Mouse (Mus musculus) gastrocnemius, postnatal 4 days (tissue): ENCODE measurements at regions not wholly inside any gene's neighbourhood (a gene's known extent, or its start where the extent isn't known, plus 50 kb on each side); places are given as distances from the start of the nearest gene placed in this dataset.
A peak's percentile ranks its signal among the peaks of the same experiment; 100 is the strongest.
"Not testable (repeated sequence)": the region's sequence is repeated elsewhere in the genome, so short reads cannot be mapped to it uniquely, and the experiment has no call there.

ENCODE experiments used
- DNase-seq, 2 experiments: peaks; one replicate each; pipeline ENCODE4 v3.0.0; 2021 to 2022; ENCODE audit warnings: low spot score in 2 of 2, mixed read lengths in 2 of 2

DNA sequence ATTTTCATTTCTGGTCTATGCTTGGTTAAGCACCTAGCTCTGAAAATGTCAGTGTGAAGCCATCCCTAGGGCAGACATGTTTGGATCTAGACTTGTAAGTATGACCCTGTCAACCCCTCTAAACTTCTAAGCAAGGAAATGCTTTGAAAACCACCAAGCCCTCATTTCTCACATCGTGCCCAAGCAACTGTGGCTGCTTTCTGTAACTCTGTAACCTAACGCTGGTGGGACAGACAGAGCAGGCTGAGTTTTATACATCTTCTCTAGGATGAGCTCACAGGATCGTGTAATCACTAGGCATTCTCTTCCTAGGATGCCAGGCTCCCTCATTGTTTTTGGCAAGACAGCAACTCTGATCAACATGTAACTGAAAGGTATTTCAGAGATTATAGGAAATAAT is 309.6 kb upstream of the Pkdcc start:
- DNase-seq, result no peak

- DNase-seq, result no peak
These were observed 305.9 kb upstream of the Pkdcc start for GRCm38 (mm10) chr17:82909189-82909588.

- DNase-seq, result not testable (repeated sequence)
These were observed 292.1 kb upstream of the Pkdcc start for GRCm38 (mm10) chr17:82922986-82923385.

DNA sequence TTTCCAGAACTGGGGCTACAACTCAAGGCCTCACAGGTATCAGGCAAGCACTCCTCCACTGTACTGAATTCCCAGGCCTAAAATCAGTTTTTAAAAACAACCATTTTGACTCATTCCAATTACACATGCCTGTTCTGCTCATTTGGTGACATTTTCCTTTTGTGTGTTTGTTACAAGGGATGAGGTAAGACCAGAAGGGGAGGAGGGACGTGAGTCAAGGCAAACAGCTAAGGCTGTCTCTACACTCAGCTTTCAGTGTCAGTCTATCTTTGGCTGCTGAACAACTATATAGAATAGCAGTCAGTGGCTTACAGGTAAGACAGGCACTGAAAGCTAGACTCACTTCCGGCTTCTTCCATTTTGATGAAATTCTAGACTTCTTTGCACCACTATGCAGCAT is 289.3 kb upstream of the Pkdcc start:
- no peak for DNase-seq

GRCm38 (mm10) chr17:82927681-82928080 is 287.4 kb upstream of the Pkdcc start:
- no peak for DNase-seq

- DNase-seq, result no peak
These were observed 285.6 kb upstream of the Pkdcc start for GRCm38 (mm10) chr17:82929511-82929910.

DNA sequence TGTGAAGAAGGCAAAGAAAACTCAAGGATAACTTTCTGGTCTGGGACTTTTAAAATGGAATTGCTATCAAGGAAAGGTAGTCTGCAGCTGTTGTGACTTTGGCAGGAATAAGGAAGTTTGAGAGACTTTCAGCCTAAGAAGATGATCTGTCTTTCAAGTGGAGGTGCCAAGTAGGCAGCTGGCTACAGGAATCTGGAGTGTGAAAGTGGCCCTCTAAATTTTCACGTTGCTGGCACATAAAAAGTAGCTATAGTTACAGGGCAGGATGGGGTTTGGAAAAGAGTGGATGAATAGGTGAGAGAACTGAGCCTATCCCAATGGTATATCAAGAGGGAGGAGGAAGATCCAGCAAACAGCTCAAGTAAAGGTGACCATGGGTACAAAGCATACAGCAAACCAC is 284.4 kb upstream of the Pkdcc start:
- DNase-seq, result no peak

DNA sequence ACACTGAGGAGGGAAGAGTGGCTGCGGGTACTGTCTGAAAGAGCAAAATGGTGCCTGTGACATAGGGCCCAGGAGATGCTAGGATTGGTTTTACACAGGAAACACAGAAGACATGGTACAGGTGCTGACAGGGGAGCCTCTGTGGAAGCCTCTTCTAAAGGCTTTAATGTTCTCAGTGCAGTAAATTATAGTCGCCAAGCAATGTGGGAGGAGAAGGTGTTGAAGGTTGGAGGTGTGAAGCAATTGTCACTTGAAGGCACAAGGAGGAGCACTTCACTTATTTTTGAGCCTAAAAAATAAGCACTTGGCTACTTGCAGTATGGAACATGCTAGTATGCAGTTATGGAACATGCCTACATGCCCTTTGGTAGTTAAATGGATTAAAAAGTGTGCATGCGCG is 283.6 kb upstream of the Pkdcc start:
- no peak for DNase-seq

GRCm38 (mm10) chr17:82936836-82937235 is 278.3 kb upstream of the Pkdcc start:
- DNase-seq, result no peak

GRCm38 (mm10) chr17:82946083-82946482 is 269.0 kb upstream of the Pkdcc start:
- DNase-seq, result no peak

DNA sequence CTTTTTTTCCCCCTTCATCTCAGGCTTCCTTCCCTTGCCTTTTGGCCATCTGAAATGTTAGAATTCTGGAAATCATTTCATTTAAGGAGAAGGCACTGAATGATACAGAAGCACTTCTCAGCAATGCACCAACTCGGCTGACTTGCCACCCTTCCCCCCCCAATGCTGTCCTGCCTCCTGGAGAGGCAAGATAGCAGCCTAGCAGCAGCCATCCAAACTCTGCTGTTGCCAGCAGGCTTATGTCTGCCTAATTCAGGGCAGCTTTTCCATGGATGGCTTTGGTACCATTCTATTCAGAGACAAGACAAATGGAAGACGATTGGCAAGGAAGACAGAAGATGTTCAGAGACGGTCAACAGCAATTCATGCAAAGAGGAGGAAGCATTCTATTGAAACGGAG is 265.3 kb upstream of the Pkdcc start:
- DNase-seq, result no peak

GRCm38 (mm10) chr17:82950268-82950667 is 264.8 kb upstream of the Pkdcc start:
- DNase-seq, result no peak

GRCm38 (mm10) chr17:82957409-82957808 is 257.7 kb upstream of the Pkdcc start:
- no peak for DNase-seq

- no peak for DNase-seq
These were observed 251.7 kb upstream of the Pkdcc start for GRCm38 (mm10) chr17:82963374-82963773.

DNA sequence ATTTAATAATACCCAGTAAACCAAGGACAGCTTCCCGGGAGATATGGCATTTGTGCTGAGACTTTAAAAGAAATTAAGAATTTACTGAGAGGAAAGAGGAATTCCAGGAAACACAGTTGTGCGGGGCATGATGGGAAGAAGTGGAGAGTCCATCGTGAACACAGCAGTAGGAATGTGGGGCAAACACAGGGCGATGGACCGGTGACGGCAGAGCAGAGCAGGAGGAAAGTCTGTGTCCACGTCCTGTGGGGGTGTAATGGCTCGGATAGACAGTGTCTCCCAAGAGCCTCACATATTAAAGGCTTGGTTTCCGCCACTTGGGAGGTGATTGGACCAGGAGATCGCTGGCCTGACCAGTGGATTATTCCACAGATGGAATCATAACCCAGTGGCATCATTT is 215.4 kb upstream of the Pkdcc start:
- DNase-seq, result no peak

- no peak for DNase-seq
These were observed 214.7 kb upstream of the Pkdcc start for GRCm38 (mm10) chr17:83000411-83000810.

GRCm38 (mm10) chr17:83001567-83001966 is 213.5 kb upstream of the Pkdcc start:
- DNase-seq, result no peak

DNA sequence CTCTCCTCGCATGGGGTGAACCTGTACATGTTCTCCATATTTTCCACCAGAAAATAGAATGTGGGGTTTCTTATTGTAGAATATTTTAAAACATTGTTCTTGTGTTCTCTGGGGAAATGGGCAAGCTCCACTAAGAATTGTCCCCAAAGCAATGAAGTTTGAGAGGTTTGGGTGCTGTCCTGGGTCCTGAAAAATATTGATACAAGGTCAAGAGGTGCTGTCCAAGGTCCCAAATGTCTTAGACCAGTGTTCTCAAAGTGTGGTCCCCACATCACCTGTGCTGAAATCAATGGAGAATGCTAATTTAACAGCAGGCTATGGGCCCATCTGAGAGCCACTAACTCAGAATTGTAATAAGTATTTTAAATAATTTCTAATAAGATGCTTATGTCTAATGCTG is 204.2 kb upstream of the Pkdcc start:
- no peak for DNase-seq

DNA sequence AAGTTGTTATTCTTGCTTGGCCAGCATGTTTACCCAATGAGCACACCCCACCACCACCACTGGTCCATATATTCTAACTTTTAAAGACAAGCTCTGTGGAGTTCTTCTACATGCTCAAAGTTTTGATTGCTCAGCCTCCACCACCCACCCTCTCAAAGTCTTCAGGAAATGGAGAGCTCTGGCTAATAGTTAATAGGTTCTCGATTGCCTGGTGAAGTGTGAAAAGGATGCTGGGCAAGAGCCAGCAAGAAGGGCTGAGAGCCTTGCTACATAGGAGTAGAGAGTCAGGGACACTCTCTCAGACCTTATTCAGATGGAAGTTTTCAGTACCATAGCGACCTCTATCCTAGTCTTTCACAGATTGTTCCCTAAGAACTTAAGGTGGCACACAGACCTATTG is 199.4 kb upstream of the Pkdcc start:
- no peak for DNase-seq

DNA sequence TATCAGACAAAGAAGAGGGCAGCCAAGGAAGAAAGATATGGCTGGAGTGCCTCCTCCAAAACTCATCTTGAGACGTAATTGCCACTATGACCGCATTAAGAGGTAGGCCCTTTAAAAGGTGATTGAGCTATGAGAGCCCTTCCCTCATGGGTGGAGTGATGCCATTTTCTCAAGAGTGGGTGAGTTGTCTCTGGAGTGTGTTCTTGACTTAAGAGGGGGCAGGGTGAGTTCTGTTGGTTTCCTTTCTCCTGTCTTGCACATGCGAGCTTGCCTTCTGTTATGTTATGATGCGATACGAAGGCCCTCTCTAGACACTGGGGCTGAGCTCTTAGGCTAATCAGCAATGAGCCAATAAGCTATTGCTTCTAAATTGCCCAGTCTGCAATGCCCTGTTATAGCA is 198.2 kb upstream of the Pkdcc start:
- DNase-seq, result no peak

GRCm38 (mm10) chr17:83019267-83019666 is 195.8 kb upstream of the Pkdcc start:
- no peak for DNase-seq

GRCm38 (mm10) chr17:83020576-83020975 is 194.5 kb upstream of the Pkdcc start:
- DNase-seq, result peak; percentile 60 to 83

DNA sequence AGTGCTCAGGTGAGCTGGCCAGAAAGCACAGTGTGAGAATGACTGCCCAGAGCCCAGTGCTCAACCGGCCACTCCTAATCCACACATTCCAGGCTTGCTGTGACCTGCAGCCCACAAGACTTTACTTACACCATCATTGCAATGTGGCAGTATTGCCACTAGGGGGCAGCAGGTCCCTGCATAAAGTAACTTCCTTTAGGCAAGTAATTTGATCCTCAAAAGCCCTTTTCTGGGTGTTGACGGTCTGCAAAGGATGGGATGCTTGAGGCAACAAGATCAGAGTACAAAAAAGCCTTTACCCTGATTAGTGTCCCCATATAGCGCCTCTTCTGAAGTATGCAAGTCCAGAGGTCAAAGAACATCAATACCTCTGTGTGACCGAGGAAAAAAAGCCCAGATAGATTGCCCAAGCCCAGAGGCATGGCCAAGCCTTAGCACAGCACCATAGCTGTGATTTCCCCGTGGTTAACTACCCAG is 189.7 kb upstream of the Pkdcc start:
- peak; percentile 54 to 74 for DNase-seq

DNA sequence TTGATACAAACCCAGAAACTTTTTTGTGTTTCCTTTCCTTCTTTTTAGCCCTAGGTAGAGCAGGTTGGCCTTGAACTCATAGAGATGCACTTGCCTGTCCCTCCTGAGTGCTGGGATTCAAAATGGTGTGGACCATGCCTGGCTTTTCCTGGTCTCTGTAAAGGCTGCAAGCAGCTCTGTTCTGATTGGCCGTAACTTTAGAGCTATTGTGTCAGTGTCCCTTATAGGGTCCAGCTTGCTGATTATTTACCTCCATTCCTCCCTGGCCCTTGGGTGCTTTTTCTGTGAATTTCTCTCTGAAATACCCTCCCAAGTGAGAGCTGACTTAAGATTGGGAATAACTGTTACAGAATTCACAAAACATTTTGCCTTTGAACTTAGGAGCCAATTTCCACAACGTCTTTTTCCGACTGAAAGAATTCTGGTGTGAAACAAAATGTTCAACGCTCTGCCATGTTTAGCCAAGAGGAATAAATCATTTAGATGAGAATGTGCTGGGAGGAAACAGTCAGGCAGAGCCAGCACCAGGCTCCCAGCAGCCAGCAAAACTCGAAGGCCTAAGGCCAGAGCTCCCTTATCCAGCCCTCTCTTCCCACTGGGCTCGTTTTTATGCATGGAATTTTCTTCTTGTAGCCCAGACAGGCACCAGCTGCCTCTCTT is 180.0 kb upstream of the Pkdcc start:
- DNase-seq, result no peak
